Mouse (Mus musculus) neutrophil, adult 83 days (primary cell): Measurements from ENCODE around the gene Ppp1cb. TPM values are rescaled to one million over a fixed set of nuclear protein-coding genes. Genes with fewer than 3 reads are reported as not detected.

Source experiments
- total RNA-seq, 2 experiments: library from RNA; stranded (reverse); gene quantifications; one replicate each; pipeline ENCODE4 v1.2.4; 2023

Gene Ppp1cb
- total RNA-seq, result 100 to 1,000 TPM; 268 to 269 TPM

GRCm38 (mm10) chr5:32458408-32459143 lies at the start of gene Ppp1cb:
Gene Ppp1cb, plus strand, starts transcription at chr5:32458843.

Other genes starting within 250 kb of the Ppp1cb start
- gene Plb1, start 226.1 kb upstream of the Ppp1cb start, total RNA-seq, result not detected
- gene Yes1, start 152.3 kb downstream of the Ppp1cb start, total RNA-seq, result 1 to 10 TPM; 1.4 to 1.5 TPM